Mouse (Mus musculus) kidney, postnatal 0 days (tissue): ENCODE data around the gene Ranbp1. TPM values are rescaled to one million over a fixed set of nuclear protein-coding genes. Genes with fewer than 3 reads are reported as not detected.
"Not testable (repeated sequence)": the region's sequence is repeated elsewhere in the genome, so short reads cannot be mapped to it uniquely, and the experiment has no call there.

ENCODE experiments used
- ATAC-seq: fragments of 200-750 bp; cut with Nextera tagmentation; replicated peaks from 2 replicates; pipeline ENCODE4 v1.8.0; 2017; ENCODE audit warnings: low read depth, moderate number of reproducible peaks, moderate TSS enrichment, moderate library complexity; ENCODE audit not compliant: low FRiP score
- DNase-seq: peaks from one replicate; pipeline ENCODE4 v3.0.0-alpha.2; 2016; ENCODE audit warnings: low spot score
- H3K27ac ChIP-seq: fragments of 300-500 bp; sonication (generic); 2 replicates; pipeline ENCODE4 v1.5.1; 2014; ENCODE audit warnings: mild to moderate bottlenecking
- H3K27me3 ChIP-seq: fragments of 300-500 bp; sonication (generic); 2 replicates; pipeline ENCODE4 v1.6.1; 2014; ENCODE audit warnings: low read length, mixed read lengths; ENCODE audit not compliant: insufficient read depth
- H3K36me3 ChIP-seq: fragments of 300-500 bp; sonication (generic); 2 replicates; pipeline ENCODE4 v1.6.1; 2014; ENCODE audit warnings: low read length, mixed read lengths; ENCODE audit not compliant: insufficient read depth
- H3K4me1 ChIP-seq: fragments of 300-500 bp; sonication (generic); replicated peaks from 2 replicates; pipeline ENCODE4 v1.6.1; 2014; ENCODE audit warnings: antibody characterized with exemption, low read length, mixed read lengths; ENCODE audit not compliant: insufficient read depth
- H3K4me2 ChIP-seq: fragments of 300-500 bp; sonication (generic); 2 replicates; pipeline ENCODE4 v1.6.1; 2014; ENCODE audit warnings: mild to moderate bottlenecking, low read length, moderate library complexity, mixed read lengths
- H3K4me3 ChIP-seq: fragments of 300-500 bp; sonication (generic); replicated peaks from 2 replicates; pipeline ENCODE4 v1.5.1; 2014; ENCODE audit warnings: low read depth, low read length
- H3K9ac ChIP-seq: fragments of 300-500 bp; sonication (generic); 2 replicates; pipeline ENCODE4 v1.6.1; 2014; ENCODE audit warnings: low read depth, low read length
- H3K9me3 ChIP-seq: fragments of 300-500 bp; sonication (generic); replicated peaks from 2 replicates; pipeline ENCODE4 v1.6.1; 2016; ENCODE audit warnings: low read length, inconsistent platforms, mixed read lengths
- CTCF ChIP-seq: IDR thresholded peaks from 2 replicates; pipeline ENCODE4 v1.5.1; 2016; ENCODE audit warnings: antibody characterized with exemption, low read depth, mild to moderate bottlenecking, moderate library complexity
- WGBS: fragments of 180-500 bp; shearing (Covaris S2); extraction: QIAGEN DNeasy Blood & Tissue Kit; methylation state at CpG from one replicate; pipeline ENCODE4 v1.1.7; 2014; 5-methylcytosine and 5-hydroxymethylcytosine counted together
- microRNA counts: library from miRNA; unstranded; fragments of <30 nt; microRNA quantifications from one replicate; lab custom pipeline; 2015
- microRNA-seq: library from miRNA; unstranded; fragments of <30 nt; microRNA quantifications from one replicate; pipeline ENCODE4, GENCODE M21; 2016
- polyA plus RNA-seq: library from polyadenylated mRNA; unstranded; fragments of >200 nt; fragmentation: Nextera tagmentation; extraction: Ambion mirVana; gene quantifications from 2 replicates; pipeline ENCODE4 v1.2.1, GENCODE M21; 2015

The Ranbp1 gene
- polyA plus RNA-seq, 1 experiment from 2014 or later: 457 TPM

DNA sequence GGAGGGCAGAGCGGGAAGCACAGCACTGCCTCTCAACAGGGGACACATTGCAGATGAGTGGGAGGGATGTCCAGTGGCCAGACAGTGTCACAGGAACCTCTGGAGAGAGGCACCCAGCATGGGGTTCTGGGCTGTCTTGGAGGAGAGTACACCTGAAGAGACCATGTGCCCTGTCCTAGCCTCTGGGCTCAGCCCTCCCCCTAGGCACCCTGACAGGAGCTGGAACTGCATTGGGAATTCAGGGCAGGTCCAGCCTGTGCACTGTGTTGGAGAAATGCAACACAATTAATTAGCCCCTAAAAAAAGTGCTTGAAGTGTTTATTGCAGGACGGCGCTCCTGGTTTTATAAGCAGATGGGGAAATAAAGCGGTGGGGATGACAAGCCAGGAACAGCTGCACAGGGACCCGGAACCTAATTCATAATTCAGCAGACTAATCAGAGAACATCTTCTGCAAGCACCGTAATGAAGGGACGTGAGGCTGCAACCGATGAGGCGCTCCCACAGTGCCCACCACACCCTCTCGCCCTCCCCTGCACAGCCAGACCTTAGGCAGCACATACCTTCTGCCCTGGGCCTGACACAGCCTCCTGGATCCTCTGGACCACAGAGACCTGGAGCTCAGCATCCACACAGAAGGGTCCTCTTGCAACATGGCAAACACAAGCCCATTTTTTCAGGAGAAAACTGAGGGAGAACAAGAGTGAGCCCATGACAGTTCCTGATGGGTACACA lies 50.0 kb downstream of the Ranbp1 start:
- 53% methylated on average over 10 of the region's 10 CpGs for WGBS

DNA sequence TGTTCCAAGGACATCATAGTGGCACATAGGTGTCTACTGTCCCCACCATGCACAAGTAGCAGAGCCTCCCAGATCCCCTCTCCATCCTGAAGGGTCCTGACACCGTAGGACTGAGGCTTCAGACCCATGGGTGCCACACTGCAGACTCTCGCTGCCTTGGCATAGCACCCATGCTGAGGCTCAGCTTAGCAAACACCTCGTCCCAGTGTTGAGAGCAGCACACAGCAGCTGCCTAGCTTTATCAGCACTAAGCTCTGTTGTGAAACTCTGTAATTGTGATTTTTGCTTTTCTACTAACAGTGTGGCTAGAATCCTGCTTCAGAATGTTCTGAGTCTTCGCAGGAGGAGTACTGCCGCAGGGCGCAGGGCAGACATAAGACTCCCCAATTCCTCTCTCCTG lies 50.7 kb downstream of the Ranbp1 start:
- no peak overlapping the region for H3K9ac ChIP-seq
- 82% methylated on average over 6 of the region's 6 CpGs for WGBS
- no peaks in the 10 kb centered on the region for H3K36me3 ChIP-seq
- no peaks in the 10 kb centered on the region for H3K27me3 ChIP-seq
- no peak for ATAC-seq
- no peaks in the 10 kb centered on the region for H3K9me3 ChIP-seq
- no peak overlapping the region for H3K27ac ChIP-seq
- peaks cover 7% of the 10 kb centered on the region; the same call in 1 of the 2 replicates for H3K4me1 ChIP-seq
- no peak for DNase-seq
- no peak overlapping the region for H3K4me3 ChIP-seq
- TF ChIP-seq CTCF: no peak
- H3K4me2 ChIP-seq: no peak overlapping the region

More for the DNA sequence above, 50.0 kb downstream of the Ranbp1 start:
- DNase-seq (no peak), ATAC-seq (no peak)
- no peak for TF ChIP-seq CTCF
- H3K27me3 ChIP-seq: no peaks in the 10 kb centered on the region
- no peaks in the 10 kb centered on the region for H3K9me3 ChIP-seq
- no peak overlapping the region for H3K9ac ChIP-seq
- H3K27ac ChIP-seq: no peak overlapping the region
- H3K4me2 ChIP-seq: no peak overlapping the region
- no peaks in the 10 kb centered on the region for H3K36me3 ChIP-seq
- H3K4me1 ChIP-seq: peaks cover 9% of the 10 kb centered on the region; the same call in 1 of the 2 replicates
- H3K4me3 ChIP-seq: no peak overlapping the region

DNA sequence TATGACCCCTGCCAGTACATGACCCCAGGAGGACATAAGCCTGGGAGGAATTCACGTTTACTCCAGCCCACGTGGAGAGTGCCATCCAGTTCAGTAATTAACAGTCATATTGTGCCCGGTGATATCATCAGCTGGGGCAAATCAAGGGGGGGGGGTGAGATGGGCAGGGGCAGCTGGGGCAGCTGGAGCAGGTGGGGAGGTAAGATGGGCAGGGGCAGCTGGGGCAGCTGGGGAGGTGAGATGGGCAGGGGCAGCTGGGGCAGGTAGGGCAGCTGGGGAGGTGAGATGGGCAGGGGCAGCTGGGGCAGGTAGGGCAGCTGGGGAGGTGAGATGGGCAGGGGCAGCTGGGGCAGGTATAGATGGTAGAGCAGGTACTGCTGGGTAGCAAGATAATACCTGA lies 53.0 kb downstream of the Ranbp1 start:
- ATAC-seq, H3K27ac ChIP-seq, H3K4me1 ChIP-seq, H3K9me3 ChIP-seq, H3K4me3 ChIP-seq, H3K9ac ChIP-seq, H3K36me3 ChIP-seq, H3K27me3 ChIP-seq, H3K4me2 ChIP-seq, DNase-seq: not testable (repeated sequence)
- WGBS: 33% methylated on average over 3 of the region's 3 CpGs

DNA sequence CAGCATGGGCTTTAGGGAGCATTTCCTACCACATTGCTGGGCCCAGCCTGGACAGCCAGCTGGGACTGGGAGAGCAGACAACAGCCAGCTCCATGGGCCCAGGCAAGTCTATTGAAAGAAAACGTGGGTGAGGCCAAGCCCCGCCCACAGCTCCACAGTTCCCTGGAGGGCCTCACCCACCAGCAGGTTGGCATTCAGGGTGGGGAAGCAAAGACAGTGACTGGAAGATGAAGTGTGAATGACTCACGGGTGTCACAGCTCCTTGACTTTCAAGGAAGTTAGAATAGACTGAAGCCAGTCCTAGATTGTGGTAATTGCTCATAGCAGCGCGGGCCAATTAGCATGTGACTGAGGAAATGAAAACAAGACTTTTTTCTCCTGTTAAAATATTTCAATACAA lies 53.5 kb downstream of the Ranbp1 start:
- no peaks in the 10 kb centered on the region for H3K36me3 ChIP-seq
- H3K4me3 ChIP-seq: no peak overlapping the region
- no peak overlapping the region for H3K4me2 ChIP-seq
- H3K4me1 ChIP-seq: peaks cover 7% of the 10 kb centered on the region; the same call in 1 of the 2 replicates
- H3K27ac ChIP-seq: peak overlapping the region; percentile 26; the same call in 1 of the 2 replicates
- H3K27me3 ChIP-seq: no peaks in the 10 kb centered on the region
- WGBS: 36% methylated on average over 5 of the region's 5 CpGs
- ATAC-seq (peak; percentile 41; the same call in 1 of the 2 replicates), DNase-seq (no peak)
- no peak overlapping the region for H3K9ac ChIP-seq
- H3K9me3 ChIP-seq: no peaks in the 10 kb centered on the region
- no peak for TF ChIP-seq CTCF

DNA sequence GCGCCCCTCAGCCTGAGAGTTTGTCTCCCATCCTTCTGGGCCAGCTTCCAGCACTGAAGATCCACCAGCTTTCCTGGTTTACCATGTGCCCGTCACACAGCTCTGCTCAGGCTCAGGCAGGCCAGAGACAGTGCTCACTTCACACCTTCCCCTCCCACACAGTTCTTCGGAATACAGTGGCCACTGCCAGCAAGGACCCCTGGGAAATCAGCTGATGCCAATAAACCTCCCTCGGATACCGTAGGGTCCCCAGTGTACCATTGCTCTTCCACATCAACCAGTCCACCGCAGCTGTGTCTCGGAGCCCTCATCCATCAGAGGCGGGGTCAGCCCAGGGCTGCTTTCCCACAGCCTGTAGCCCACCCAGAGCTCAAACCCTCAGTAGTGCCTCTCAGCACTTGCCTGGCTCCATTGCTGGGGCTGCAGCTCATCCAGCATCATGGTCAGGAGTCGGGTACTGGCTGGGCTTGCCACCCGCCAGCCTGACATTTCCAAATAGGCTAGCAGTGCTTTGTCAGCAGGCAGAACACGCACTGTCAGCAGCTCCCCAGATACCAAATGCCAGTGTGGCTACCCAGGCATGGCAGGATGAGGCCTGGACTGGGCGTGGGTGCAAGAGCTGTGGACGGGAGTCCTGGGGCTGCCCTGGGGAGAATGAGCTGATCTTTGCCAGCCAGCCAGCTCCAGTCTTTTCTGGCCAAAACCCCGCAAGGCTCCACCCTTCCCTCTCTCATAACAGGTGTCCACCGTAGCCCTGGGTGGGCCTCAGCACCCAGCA lies 54.1 kb downstream of the Ranbp1 start:
- peak; percentile 43 for ATAC-seq
- Histone ChIP-seq H3K36me3 (no peaks in the 10 kb centered on the region), H3K9ac (no peak overlapping the region), H3K4me2 (no peak overlapping the region), H3K27me3 (no peaks in the 10 kb centered on the region), H3K4me1 (peaks cover 7% of the 10 kb centered on the region; the same call in 1 of the 2 replicates), H3K4me3 (no peak overlapping the region), H3K27ac (peak overlapping the region; percentile 26; the same call in 1 of the 2 replicates), H3K9me3 (no peaks in the 10 kb centered on the region)
- WGBS: 42% methylated on average over 15 of the region's 15 CpGs
- TF ChIP-seq CTCF: no peak
- DNase-seq: no peak

DNA sequence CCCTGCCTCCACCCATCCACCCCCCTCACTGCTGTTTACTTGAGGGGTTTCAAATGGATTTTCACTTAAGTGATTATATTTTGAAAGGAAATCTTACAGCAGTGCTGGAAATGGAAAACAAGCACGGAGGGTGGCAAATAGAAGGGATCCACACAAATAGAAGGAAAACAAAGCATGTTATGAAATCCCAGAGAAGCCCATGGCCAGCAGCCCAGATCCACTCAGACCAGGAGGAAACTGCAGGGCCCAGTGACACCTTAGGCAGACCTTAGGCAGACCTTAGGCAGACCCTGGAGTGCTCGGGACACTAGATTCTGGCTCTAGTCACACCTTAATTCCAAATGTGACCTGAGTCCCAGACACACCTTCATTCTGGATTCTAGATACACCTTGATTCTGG lies 57.5 kb downstream of the Ranbp1 start:
- no peak for ATAC-seq
- H3K4me1 ChIP-seq: peaks cover 14% of the 10 kb centered on the region; the same call in 1 of the 2 replicates
- TF ChIP-seq CTCF: no peak
- WGBS: 77% methylated on average over 2 of the region's 2 CpGs
- no peak overlapping the region for H3K4me2 ChIP-seq
- no peaks in the 10 kb centered on the region for H3K27me3 ChIP-seq
- no peak for DNase-seq
- no peak overlapping the region for H3K9ac ChIP-seq
- H3K36me3 ChIP-seq: no peaks in the 10 kb centered on the region
- no peak overlapping the region for H3K4me3 ChIP-seq
- no peak overlapping the region for H3K27ac ChIP-seq
- no peaks in the 10 kb centered on the region for H3K9me3 ChIP-seq

MicroRNAs encoded within 50 kb of the gene (microRNA counts, 519-probe panel; counts per million panel counts)
- microRNA mmu-miR-1306 (lab: Ali Mortazavi, UCI): 330 counts per million, percentile 68 among the panel's probes with 10 or more counts

Small RNA genes lying within 50 kb of the gene (microRNA-seq; reads per million reads assigned to microRNA genes)
- gene Gm24572: not detected
- gene Mir1306: 102 reads per million, percentile 51 among the genes with 10 or more reads in this experiment

Other genes starting within 250 kb of the Ranbp1 start
- gene Dgcr6, start 195.9 kb downstream of the Ranbp1 start, polyA plus RNA-seq: 111 and 115 TPM in 2 replicates
- 19.2 and 20.3 TPM in 2 replicates for gene Prodh, start 158.5 kb downstream of the Ranbp1 start, polyA plus RNA-seq
- 1.0 and 1.2 TPM in 2 replicates for gene Rtn4r, start 121.1 kb downstream of the Ranbp1 start, polyA plus RNA-seq
- not detected in 2 replicates for gene Ccdc188, start 30.9 kb downstream of the Ranbp1 start, polyA plus RNA-seq
- 13.1 and 13.5 TPM in 2 replicates for gene Zdhhc8, start 13.6 kb downstream of the Ranbp1 start, polyA plus RNA-seq
- gene Trmt2a, start 53 bp downstream of the Ranbp1 start, polyA plus RNA-seq: 53.0 and 59.2 TPM in 2 replicates
- 0.91 and 3.0 TPM in 2 replicates for gene Gm49776, start 9.6 kb upstream of the Ranbp1 start, polyA plus RNA-seq
- 15.6 and 18.5 TPM in 2 replicates for gene Dgcr8, start 40.5 kb upstream of the Ranbp1 start, polyA plus RNA-seq
- 28.3 and 31.6 TPM in 2 replicates for gene Tango2, start 99.4 kb upstream of the Ranbp1 start, polyA plus RNA-seq
- 20.0 and 20.6 TPM in 2 replicates for gene Arvcf, start 99.5 kb upstream of the Ranbp1 start, polyA plus RNA-seq
- gene Txnrd2, start 177.7 kb upstream of the Ranbp1 start, polyA plus RNA-seq: 29.8 and 30.6 TPM in 2 replicates
- gene Comt, start 178.1 kb upstream of the Ranbp1 start, polyA plus RNA-seq: 107 and 123 TPM in 2 replicates
- 12.9 and 16.1 TPM in 2 replicates for gene Gnb1l, start 250.0 kb upstream of the Ranbp1 start, polyA plus RNA-seq